Mouse (Mus musculus): ENCODE measurements around the gene Fam169b.

Gene Fam169b

DNA sequence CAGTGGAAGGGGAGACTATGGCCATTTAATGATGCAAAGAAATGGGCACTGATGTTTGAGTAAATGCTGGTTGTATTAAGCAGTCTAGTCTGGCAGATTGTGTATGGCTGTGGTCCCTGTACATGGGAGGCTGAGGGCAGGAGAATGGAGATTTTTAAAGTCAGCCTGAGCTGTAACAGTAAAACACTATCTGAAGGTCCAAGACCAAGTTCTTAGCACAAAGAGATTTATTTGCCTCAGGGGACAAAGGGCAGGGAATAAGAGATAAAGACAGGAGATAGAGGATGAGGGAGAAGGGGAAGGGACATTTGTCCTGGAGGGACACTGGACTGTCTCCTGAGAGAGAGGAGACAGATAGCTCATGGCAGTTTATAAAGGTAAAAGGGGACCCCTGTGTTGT lies at the start of gene Fam169b:
TSS of gene Fam169b (plus strand) at position 325 of the 400 bp plus-strand sequence.
- no peak for DNase-seq

DNA sequence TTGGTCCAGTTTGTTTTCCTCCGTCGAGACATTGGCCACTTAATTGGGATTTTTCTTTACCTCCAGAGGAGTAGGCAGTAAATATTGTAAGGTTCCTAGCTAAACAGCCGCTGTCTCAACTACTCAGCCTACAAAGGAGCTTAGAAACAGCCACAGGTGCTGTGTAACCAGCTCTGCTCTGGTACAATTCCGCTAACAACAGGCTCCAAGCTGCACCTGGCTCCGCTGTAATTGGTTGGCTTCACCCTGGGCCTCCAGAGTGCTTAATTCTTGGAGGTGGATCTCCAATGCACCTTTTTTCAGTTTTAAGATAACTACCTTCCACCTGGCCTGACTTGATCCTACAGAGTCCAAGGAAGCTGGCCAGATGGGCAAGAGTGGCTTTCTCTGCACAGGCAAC lies 49.6 kb upstream of the Fam169b start:
- DNase-seq: no peak

DNA sequence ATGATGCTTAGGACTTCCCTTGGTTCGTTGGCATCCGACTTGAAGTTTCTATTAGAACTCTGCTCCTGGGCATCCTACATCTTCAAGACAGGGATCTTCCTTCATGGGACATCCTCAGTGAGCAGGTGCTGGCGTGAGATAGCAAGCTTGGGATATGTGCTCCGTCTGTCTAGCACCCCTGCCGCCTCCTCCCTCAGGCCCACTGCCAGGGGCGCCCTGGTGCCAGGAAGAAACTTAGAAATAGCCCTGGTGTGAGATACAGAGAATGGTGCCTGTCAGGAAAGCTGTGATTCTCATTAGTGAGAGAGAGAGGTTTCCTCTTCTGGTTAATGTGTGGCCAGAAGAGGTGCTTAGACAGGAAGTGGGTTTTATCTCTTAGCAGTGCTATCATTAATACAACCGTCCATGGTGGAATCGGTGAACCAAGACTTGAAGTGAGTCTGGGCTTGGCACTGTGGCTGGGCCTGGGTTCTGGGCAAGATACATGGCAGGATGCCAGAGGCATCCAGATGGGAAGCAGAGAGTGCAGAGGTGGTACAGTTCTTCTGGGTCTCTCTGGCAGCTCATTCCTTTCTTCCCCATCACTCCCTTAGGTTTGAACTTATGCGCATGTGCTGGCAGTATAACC lies 48.1 kb upstream of the Fam169b start:
- DNase-seq: no peak

DNA sequence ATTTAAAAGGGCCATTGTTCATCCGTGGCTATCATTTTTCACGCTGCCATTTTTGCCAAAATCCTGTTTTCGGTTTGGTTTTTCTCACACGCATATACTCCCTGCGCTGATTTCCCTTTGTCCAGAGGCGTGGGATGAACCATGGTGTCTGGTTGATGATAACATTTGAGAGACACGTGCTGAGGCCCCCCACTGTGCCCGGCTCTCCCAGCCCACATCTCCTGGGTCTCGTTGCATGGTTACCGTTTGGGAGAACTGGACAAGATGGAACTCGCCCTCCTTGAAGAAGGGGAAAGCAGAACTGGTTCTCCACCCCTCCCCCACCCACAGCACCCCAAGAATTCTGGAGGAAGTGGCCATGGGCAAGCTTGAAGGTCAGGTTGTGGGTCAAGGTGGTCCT lies 46.6 kb upstream of the Fam169b start:
- no peak for DNase-seq

DNA sequence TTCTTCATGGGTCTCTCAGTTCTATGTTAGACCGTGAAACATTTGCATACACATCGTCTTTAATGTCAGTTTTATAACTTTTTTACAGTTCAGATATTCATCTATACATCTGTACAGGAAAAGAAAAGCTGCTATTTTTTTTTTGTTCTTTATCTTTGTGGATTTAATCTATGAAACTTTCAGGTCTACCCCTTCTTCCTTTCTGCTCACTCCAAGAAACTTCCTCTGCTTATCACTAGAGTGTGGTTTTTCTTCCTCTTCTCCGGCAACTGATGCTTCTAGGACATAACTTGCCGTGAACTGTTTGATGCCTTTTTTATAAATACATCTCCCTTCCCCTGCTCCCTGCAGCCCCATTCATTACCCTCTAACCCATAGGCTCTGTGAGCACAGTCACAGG lies 46.0 kb upstream of the Fam169b start:
- DNase-seq: no peak

DNA sequence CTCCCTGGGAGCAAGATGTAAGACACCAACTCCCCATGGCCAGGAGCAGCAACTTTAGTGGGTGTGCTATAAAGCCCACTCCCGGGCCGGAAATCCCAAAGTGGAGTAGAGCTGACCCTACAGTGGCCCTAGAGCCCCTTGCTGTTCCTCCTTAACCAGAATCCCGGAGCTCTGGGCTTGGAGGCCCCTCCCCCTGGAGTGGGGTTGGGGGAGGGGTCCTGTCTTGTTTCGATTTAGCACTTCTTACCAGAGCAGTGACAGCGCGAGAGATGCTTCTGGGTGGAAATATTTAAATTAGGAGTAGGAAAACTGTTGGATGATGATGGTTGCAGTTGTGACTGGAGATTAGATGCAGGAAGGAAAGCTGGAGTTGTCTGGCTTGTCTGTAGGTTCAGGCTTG lies 45.1 kb upstream of the Fam169b start:
- no peak for DNase-seq

DNA sequence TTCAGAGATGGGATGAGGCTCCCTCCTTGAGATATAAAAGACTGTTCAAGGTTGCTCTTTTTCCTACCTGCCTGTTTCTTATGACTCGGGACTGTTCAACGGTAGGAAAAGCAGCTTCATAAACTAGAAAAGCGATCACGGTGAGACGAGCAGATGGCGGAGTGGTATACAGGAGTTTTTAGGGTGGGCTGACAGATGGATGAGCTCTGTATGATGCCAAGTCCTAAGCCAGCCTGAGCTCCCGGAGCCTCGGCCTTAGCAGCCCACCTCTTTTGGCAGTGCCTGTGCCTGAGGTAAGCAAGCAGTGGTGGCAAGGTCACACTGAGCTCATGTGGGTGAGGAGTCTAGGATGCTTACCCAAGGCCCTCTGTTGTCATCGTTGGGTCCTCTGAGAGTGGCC lies 42.8 kb upstream of the Fam169b start:
- no peak for DNase-seq

DNA sequence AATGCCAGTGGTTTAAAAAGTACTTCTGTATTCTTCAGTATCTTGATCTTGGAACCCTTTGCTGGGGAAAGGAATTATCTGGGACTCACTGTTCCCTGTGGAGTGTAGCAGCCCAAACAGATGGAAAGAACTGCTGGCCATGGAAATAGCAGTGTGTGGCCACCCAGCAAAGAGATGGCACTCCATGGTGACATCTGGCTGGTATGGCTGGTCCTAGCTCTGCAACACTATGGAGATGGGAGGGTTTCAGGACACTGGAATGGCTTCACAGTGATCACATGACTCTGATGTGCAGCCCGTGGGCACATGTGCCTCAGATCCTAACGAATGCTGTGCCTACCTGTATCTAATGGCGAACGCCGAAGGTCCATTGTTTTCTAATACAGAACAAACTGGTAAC lies 41.1 kb upstream of the Fam169b start:
- no peak for DNase-seq

DNA sequence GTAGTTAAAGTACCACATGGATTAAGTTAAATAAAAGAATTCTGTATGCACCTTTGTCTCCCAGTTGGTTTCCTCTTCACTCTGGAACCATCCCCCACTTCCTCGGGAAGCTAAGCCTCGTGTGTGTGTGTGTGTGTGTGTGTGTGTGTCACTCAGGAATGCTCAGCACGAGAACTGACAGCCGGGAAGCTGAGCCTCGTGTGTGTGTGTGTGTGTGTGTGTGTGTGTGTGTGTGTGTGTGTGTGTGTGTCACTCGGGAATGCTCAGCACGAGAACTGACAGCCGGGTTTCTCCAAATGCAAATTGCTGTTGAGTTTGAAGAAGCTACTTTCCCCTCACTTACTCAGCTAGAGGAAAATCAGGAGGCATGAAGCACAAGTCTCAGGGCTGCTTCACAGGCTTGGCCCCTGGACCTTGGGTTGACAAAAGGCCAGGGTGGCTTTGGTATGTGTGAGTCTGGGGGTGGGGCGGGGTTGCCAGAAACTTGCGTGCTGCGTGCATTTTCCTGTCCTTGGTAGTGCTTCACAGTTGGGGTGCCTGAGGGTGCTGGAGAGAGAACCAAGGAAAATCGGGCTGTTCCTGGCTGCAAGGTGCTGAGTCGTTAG lies 39.9 kb upstream of the Fam169b start:
- peak; percentile 82 for DNase-seq

DNA sequence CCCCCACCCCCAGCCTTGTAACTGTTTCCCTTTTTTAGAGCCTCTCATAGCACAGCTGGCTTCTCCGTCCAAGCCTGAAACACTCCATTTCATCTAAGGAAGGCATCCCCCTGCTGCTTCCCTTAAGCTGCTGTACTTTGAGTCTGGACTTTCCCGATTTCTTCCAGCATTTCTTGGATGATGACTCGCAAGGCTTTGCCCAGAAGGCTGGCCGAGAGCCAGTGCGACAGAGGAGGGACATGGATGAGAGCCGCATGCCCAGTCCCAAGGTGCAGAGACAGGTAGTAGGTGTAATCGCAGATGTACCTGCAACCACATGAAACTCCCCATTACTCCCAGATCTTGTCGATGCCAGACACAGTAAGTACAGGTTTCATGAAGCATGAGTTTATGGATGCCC lies 36.8 kb upstream of the Fam169b start:
- no peak for DNase-seq

DNA sequence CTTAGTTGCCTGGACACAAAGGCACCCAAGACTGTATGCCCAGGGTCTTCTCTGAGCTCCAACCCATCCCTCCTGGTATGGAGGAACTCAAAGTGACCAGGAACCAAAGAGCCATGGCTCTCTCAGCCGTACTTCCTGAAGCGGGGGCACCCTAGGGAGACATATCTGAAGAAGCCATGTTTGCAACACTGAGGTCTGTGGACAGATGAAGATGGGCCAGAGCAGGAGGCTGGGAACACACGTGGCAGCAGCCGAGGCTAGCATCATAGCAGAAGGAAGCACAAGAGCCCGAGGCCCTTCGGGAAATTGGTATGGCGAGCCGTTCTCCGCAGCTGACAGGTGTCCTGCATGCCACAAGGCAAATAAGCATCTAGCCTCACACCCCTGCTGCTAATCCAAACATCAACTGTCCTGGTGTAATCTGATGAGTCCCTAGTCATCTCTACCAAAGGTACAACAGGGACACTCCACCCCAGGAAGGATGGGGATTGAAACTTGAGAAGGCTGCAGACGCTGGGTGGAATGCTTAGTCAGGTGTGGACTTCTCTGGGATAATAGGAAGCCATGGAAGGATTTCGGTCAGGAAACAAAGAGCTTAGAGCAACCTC lies 34.3 kb upstream of the Fam169b start:
- DNase-seq: no peak

DNA sequence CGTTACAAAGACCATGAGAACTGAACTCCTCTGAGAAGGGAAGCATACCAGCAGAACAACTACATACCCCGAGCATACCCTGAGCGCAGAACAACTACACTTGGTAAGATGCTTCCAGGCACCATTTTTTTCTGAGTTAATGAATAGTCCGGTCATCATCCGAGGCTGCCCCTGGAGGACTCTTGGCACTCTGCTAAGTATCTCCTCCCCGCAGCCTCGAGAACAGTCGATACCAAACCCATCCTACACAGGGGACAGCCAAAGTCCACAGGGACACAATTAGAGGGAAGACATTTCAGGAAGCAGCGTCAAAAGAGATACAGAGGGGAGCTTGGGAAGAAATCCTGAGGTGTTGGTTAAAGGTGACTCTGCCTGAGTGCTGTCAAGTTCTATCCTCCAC lies 32.4 kb upstream of the Fam169b start:
- DNase-seq: no peak

DNA sequence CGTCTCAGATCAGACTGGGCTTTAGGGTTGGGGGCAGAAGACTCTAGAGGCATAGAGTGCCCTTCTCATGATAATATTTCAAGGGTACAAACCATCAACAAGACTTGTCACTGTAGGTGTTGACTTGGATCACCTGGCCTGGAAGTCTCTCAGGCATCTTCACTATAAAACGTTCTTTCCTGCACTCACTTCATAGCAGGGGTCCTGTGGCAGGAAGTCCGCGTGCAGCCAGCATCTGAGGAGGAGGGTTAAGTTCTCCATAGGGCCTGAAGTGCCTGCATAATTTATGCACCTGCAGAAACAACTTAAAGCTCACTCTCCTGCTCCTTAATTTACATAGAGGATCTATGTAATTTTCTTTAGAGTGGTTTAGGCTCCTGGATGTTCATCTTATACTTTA lies 28.0 kb upstream of the Fam169b start:
- no peak for DNase-seq

DNA sequence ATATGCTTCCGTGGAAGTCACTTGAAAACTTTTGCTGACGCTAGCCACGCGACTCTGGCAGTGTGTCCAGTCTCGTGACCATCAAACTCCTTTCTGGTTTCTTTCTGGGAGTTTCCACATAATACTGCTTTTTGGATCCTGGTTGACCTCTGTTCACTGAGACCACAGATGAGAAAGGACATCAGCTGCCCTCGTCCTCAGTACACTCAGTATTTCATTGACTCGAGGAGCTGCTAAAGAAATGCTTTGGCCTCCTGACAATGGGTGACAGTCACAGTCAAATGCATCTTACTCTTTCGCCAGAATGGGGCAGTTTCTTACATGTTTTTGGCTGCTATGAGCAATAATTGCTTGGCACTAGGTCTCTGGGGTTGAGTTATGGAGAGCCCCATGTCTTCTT lies 27.4 kb upstream of the Fam169b start:
- no peak for DNase-seq

DNA sequence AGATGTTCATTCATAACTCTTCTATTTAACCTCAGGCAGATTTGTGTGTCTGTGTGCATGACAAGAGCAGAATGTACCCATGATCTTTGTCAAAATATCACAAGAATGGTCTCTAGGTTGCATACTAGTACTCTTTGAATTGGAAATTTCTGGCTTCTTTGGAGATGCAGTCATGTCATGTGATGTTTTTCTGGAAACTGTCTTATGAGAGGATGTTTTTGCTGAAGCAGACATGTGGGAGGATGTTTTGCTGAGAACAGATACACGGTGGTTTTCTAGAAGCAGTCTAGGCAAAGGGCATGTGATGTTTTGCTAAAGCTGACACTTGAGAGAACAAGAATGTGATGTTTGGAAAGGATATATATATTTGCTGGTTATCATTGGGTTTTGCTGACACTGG lies 23.2 kb upstream of the Fam169b start:
- no peak for DNase-seq

DNA sequence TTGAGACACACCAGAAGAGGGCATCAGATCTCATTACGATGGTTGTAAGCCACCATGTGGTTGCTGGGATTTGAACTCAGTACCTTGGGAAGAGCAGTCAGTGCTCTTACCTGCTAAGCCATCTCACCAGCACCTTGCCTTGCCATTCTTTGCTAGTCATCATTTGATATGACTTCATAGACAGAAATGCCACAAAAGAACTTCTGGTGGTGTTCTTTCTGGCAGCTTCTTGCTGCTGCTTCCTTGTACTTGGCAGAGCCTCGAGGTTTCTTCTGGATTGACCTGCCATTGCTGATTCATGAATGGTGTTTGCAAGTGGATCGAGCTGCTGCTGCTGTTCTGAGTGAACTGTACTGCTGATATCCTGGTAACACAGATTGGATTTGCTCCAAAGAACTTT lies 22.7 kb upstream of the Fam169b start:
- no peak for DNase-seq

DNA sequence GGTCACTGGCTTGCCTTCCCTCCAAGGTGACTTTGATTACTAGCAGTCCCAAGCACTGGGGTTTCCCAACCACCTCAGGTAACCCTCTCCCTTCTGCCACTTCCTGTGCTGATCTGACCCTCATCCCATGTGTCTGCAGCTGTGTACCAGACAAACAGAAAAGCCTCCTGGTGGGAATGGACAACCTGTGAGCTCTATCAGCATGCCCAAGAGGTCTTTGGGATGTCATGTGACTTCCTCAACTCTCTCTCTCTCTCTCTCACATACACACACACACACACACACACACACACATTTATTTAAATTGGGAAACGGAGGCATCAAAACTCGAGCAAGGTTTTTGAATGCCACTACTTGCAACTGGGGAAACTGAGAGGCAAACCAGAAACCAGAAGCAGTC lies 15.9 kb upstream of the Fam169b start:
- no peak for DNase-seq

DNA sequence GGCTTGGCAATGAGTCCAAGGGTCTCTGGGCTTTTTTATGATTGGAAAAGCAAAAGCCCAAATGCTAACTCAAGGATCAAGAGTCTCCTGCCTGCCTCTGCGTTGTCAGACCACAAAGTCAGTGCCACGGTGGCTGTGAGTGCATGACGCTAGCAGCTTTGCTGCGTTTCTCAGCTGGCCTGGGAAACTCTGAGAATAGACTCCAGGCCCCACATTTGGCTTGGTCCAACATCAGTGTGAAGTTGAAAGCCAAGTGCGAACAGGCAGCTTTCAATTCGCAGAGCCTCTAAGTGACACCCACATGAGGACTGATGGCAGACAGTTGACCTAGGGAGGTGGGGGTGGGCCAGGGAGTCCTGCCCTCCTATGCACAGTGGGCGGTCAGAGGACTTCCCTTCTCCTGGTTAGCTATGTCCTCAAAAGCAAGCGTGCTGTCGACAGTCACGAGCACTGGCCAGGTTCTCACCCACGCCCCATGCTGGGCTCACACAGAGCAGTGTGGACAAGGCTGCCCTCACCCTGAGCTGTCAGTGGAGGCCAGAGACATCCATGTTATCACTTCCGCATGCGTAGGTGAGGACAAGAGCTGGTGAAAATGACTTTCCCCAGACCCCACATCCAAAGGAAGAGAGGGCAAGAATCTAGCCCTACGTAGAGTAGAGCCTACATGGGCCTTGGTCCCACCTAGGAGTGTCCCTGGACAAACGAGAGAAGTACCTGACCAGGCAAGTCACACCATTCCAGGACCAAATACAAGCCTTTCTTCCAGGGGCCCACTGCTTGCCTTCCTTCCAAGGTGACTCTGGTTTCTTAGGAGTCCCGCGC lies 15.1 kb upstream of the Fam169b start:
- DNase-seq: peak; percentile 21

DNA sequence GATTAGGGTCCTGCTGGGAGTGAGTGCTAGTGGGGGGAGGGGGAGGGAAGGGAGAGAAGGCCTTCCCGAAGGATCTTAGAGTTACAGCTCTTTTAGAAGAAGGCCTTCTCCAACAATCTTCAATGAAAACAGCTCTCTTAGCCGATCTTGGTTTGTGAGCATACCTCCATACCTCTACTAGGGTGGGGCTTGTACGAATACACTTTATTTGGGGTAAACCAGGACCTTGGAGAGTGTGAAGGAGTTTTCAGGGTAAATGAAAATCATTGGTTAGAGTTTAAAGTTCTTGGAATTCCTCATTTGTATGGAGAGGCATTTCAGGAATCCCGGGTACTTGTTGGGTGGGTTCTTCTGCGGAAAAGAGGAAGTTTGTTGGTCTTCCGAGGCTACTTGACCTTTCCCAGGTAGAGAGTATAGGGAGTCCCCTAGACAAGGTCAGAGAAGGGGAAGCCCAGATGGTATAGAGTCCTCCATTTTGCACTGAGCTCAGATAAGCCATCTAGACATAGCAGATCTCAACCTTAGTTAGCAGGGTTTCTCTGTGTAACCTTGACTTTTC lies 14.0 kb upstream of the Fam169b start:
- DNase-seq: no peak

DNA sequence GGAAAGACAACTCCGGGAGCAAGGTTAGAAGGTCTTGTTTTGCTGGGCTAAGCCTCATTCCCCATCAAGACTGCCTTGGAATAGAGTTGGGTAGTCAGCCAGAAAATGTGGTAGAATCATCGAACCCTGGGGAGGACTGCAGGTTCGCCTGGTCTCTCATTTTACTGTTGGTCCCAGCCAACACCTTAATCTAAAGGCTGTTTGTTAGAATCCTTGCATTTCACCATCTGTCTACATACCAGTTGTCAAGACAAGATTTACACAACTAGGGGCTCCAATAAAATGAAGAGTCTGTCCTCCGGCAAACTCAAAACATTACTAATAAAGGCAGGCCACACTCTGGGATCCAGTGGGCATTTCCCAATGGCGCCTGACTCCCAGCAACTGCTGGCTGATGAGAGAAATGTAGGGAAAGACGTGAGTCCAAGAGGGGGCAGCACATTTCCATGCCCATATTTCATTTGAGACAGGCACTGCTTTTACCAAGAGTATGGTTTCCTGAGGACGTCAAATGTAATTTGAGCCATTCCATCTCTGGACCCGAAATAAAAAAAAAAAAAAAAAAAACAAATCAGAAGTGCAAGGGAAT lies 10.9 kb upstream of the Fam169b start:
- DNase-seq: no peak

DNA sequence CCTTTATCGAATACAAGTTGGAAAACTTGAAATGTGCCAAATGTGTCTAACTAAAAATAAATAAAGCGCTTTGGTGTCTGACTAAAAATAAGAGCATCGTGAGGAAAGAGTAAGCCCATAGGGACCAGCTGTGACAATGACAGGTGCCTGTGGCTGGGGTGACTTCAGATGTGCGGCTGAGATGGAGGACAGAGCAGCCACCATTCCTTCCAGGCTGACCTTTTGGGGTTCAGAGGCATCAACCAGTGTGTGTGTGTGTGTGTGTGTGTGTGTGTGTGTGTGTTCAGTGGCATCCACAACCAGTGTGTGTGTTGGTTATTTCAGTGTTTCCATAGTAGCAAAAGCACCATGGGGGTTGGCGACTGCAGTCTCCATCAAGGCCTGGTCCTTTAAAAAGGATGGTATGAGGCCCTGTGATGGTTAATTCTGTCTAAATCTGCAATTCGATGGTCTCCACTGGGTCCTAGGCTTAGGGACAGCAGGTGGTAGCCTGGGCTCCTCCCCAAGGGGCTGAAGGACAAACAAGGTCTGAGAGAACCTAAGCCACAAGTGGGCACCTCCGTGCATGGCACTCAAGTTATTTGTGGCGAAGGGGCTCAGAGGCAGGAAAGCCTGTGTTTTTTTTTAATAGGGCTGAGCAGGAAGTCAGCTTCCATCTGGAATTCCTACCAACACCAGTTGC lies 10.2 kb upstream of the Fam169b start:
- DNase-seq: no peak

DNA sequence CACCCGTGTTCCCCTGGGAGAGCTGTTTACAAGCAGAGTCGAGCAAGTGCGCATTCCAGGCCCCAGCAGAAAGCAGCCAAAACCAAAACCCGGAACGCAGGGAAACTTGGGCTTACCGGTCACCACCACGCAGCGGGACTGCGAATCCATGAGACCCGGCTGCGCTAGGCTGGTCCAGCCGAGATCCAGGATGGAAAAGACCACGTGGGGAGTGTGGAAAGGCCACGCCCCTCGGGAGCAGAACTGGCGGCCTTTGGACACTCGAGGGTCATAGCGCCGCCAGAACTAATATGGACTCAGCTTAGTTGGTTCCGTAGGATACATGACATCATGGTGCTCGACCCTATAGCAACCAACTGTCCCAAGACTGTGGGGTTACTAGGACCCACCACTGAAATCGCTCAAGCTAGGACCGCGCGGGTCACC lies 9.6 kb upstream of the Fam169b start, which contains the start of gene Pgpep1l:
TSS of gene Pgpep1l (minus strand) at position 206 of the 426 bp plus-strand sequence.
- DNase-seq: peak; percentile 73

Data from lung, postnatal 10 days (tissue).